Mouse (Mus musculus) G1E (cell line): ENCODE measurements around the gene Crybg1. TPM values are rescaled to one million over a fixed set of nuclear protein-coding genes. Genes with fewer than 3 reads are reported as not detected.

Source experiments
- ATAC-seq: 2 replicates; pipeline ENCODE4 v1.8.0; 2016; ENCODE audit warnings: mild to moderate bottlenecking; ENCODE audit not compliant: insufficient number of reproducible peaks, poor library complexity, low FRiP score, severe bottlenecking; ENCODE audit errors: extremely low read depth
- DNase-seq: peaks from one replicate; pipeline ENCODE4 v3.0.0; 2012; ENCODE audit warnings: low spot score
- H3K27me3 ChIP-seq: 2 replicates; pipeline ENCODE4 v1.6.1; 2012; ENCODE audit warnings: mild to moderate bottlenecking, low read length, inconsistent platforms; ENCODE audit not compliant: insufficient read depth
- H3K36me3 ChIP-seq: replicated peaks from 2 replicates; pipeline ENCODE3; 2012; ENCODE audit warnings: mild to moderate bottlenecking, inconsistent platforms
- H3K4me1 ChIP-seq: 2 replicates; pipeline ENCODE4 v1.6.1; 2012; ENCODE audit warnings: low read depth, low read length, inconsistent platforms, mixed read lengths; ENCODE audit not compliant: insufficient read depth
- H3K4me3 ChIP-seq: 2 replicates; pipeline ENCODE4 v1.5.1; 2012; ENCODE audit warnings: low read depth, mild to moderate bottlenecking, inconsistent platforms, low read length, moderate library complexity, mixed read lengths
- H3K9me3 ChIP-seq: replicated peaks from 2 replicates; pipeline ENCODE4 v1.6.1; 2012; ENCODE audit warnings: inconsistent platforms
- CTCF ChIP-seq: IDR thresholded peaks from 2 replicates; pipeline ENCODE4 v1.5.1; 2012; ENCODE audit warnings: low read depth, low read length, inconsistent platforms, mixed read lengths
- GATA1 ChIP-seq: IDR thresholded peaks from 2 replicates; pipeline ENCODE4 v1.6.1; 2012; ENCODE audit warnings: borderline replicate concordance, low read length, inconsistent platforms, mixed read lengths
- GATA2 ChIP-seq: IDR thresholded peaks from 2 replicates; pipeline ENCODE4 v1.6.1; 2012; ENCODE audit warnings: low read depth, low read length, inconsistent platforms, borderline replicate concordance
- POLR2AphosphoS5 ChIP-seq: IDR thresholded peaks from 2 replicates; pipeline ENCODE4 v1.6.1; 2012; ENCODE audit warnings: low read depth, low read length, inconsistent platforms; ENCODE audit not compliant: insufficient replicate concordance
- TAL1 ChIP-seq: conservative IDR thresholded peaks from 2 replicates; pipeline ENCODE4 v1.6.1; 2012; ENCODE audit warnings: low read depth, low read length, inconsistent platforms, mixed read lengths
- polyA plus RNA-seq: library from polyadenylated mRNA; stranded (reverse); fragments of >175 nt; gene quantifications from 2 replicates; pipeline ENCODE4 v1.2.3, GENCODE M21; 2012
- total RNA-seq, 2 experiments: library from RNA; stranded (forward) in 1 of 2; stranded (reverse) in 1 of 2; fragments of 200-1000 nt in 1 of 2; fragments of >200 nt in 1 of 2; fragmentation: Nextera tagmentation in 1 of 2; gene quantifications; 2 replicates each; pipeline ENCODE4 v1.2.3; 2014 to 2017

Gene Crybg1
- total and polyA plus RNA-seq, 3 experiments = 4.7 to 20.2 (median 13.9) TPM

GRCm38 (mm10) chr10:44026105-44026504 is 122.5 kb downstream of the Crybg1 start:
- no peak for TF ChIP-seq CTCF
- TF ChIP-seq GATA2 = no peak
- no peak for TF ChIP-seq POLR2AphosphoS5
- TF ChIP-seq GATA1 = no peak
- no peak for TF ChIP-seq TAL1
- H3K9me3 ChIP-seq = no peaks in the 10 kb centered on the region
- no peak overlapping the region for H3K4me3 ChIP-seq
- DNase-seq (no peak), ATAC-seq (no peak)
- peaks cover 49% of the 10 kb centered on the region for H3K4me1 ChIP-seq
- H3K36me3 ChIP-seq = no peaks in the 10 kb centered on the region
- H3K27me3 ChIP-seq = no peaks in the 10 kb centered on the region

DNA sequence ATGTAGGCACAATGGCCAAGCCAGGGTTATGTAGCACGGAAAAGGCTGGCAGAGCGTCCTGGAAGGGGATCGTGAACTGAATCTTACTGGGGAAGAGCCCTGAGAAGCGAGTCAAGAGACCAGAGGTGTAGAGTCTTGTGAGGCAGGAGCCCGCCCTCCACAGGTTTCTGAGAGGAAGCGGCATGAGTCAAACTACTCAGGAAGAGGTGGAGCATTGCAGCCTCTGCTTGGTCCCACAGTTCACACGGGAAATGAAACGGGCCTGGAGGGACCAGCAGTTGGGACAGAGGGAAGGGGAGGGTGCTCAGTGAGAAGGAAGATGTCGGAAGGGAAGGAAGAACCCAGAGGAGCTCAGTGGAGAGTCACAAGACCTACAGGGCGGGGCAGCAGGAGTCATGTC is 123.9 kb downstream of the Crybg1 start:
- H3K27me3 ChIP-seq = no peaks in the 10 kb centered on the region
- DNase-seq (no peak), ATAC-seq (peak; percentile 54)
- no peak for TF ChIP-seq GATA2
- no peak for TF ChIP-seq POLR2AphosphoS5
- no peaks in the 10 kb centered on the region for H3K36me3 ChIP-seq
- no peaks in the 10 kb centered on the region for H3K9me3 ChIP-seq
- peak overlapping the region; percentile 27; the same call in 1 of the 2 replicates for H3K4me3 ChIP-seq
- H3K4me1 ChIP-seq = peaks cover 42% of the 10 kb centered on the region

DNA sequence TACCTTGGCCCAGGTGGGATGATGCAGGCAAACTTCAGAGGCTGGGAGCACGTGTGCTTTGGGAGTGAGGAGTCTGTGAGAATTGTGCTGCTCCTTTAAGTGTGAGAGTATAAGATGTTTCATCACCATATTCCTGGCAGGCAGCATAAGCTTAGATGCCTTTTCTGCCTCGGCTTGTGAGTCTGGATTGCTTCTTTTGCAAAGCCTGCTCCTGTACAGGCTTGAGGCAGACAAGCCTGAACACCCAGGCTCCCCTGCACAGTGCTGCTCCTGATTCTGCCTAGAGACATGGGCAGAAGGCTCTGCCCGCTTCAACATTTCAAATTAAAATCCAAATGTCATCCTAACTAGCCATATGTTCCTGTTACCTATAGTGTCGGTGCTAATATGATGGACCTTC is 128.5 kb downstream of the Crybg1 start:
- peaks cover 62% of the 10 kb centered on the region for H3K4me1 ChIP-seq
- no peak for DNase-seq
- TF ChIP-seq GATA1 = no peak
- TF ChIP-seq POLR2AphosphoS5 = no peak
- TF ChIP-seq CTCF = no peak
- TF ChIP-seq GATA2 = no peak
- TF ChIP-seq TAL1 = no peak
- H3K27me3 ChIP-seq = no peaks in the 10 kb centered on the region
- no peaks in the 10 kb centered on the region for H3K9me3 ChIP-seq
- H3K36me3 ChIP-seq = peaks cover 3% of the 10 kb centered on the region
- no peak for ATAC-seq
- H3K4me3 ChIP-seq = peak overlapping the region; percentile 46; the same call in 1 of the 2 replicates

GRCm38 (mm10) chr10:44018562-44018961 is 130.1 kb downstream of the Crybg1 start:
- H3K9me3 ChIP-seq = no peaks in the 10 kb centered on the region
- H3K4me3 ChIP-seq = no peak overlapping the region
- H3K36me3 ChIP-seq = peaks cover 3% of the 10 kb centered on the region
- TF ChIP-seq GATA1 (no peak), CTCF (no peak), GATA2 (no peak), TAL1 (no peak)
- ATAC-seq (peak; percentile 36; the same call in 1 of the 2 replicates), DNase-seq (no peak)
- no peaks in the 10 kb centered on the region for H3K27me3 ChIP-seq
- H3K4me1 ChIP-seq = peaks cover 58% of the 10 kb centered on the region

DNA sequence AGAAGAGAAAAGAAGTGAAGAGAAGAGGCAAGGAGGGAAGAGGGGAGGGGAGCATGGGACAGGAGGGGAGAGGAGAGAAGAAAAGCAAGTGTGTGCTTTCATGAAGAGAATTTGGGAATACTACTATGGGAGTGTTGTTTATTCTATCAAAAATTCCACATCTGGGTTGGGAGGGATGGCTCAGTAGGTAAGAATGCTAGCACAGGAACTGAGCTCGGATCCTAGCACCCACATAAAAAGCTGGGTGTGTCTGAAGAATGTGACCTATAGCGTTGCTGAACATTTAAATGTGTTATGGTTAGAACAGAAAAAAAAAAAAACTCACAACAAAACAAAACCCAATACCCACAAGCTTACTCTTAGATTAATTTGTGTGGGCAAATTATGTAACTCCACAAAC is 133.0 kb downstream of the Crybg1 start:
- peaks cover 16% of the 10 kb centered on the region for H3K36me3 ChIP-seq
- H3K27me3 ChIP-seq = no peaks in the 10 kb centered on the region
- DNase-seq = no peak
- H3K4me3 ChIP-seq = no peak overlapping the region
- TF ChIP-seq POLR2AphosphoS5 = no peak
- TF ChIP-seq CTCF = no peak
- TF ChIP-seq TAL1 = no peak
- no peak for TF ChIP-seq GATA2
- TF ChIP-seq GATA1 = no peak
- H3K4me1 ChIP-seq = peaks cover 61% of the 10 kb centered on the region
- H3K9me3 ChIP-seq = no peaks in the 10 kb centered on the region
- ATAC-seq = no peak

GRCm38 (mm10) chr10:44013885-44014284 is 134.8 kb downstream of the Crybg1 start:
- H3K27me3 ChIP-seq = no peaks in the 10 kb centered on the region
- no peaks in the 10 kb centered on the region for H3K9me3 ChIP-seq
- no peak for TF ChIP-seq POLR2AphosphoS5
- TF ChIP-seq GATA2 = no peak
- no peak for TF ChIP-seq GATA1
- TF ChIP-seq CTCF = no peak
- TF ChIP-seq TAL1 = no peak
- peaks cover 54% of the 10 kb centered on the region for H3K4me1 ChIP-seq
- H3K4me3 ChIP-seq = no peak overlapping the region
- peaks cover 18% of the 10 kb centered on the region for H3K36me3 ChIP-seq
- DNase-seq = no peak
- peak; percentile 50 for ATAC-seq

DNA sequence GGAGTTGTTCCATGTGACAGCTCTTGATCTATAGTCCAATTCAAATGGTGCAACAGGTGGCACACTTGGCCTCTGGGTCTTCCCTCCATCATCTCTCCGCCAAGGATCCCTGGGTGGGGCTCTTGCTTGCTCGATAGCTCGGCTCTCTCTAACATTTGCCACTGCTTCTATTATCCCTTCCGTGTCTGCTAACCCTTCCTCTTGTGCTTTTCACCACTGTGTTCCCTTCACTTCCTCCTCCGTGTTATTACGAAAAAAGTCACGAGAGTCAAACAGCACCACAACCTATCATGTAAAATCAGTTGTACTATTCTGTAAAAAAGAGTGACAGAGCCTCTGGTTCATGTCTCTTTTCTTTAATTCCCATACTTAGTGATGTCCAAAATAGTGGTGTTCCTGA is 137.2 kb downstream of the Crybg1 start:
- Histone ChIP-seq H3K4me1 (peaks cover 43% of the 10 kb centered on the region), H3K9me3 (no peaks in the 10 kb centered on the region), H3K27me3 (no peaks in the 10 kb centered on the region), H3K36me3 (peaks cover 19% of the 10 kb centered on the region), H3K4me3 (no peak overlapping the region)
- ATAC-seq = no peak
- no peak for TF ChIP-seq GATA2
- TF ChIP-seq CTCF = no peak
- DNase-seq = no peak
